Mouse (Mus musculus) brain, embryonic 14.5 days (tissue): ENCODE data around the gene Pfkp. TPM values are rescaled to one million over a fixed set of nuclear protein-coding genes. Genes with fewer than 3 reads are reported as not detected.
A peak's percentile ranks its signal among the peaks of the same experiment; 100 is the strongest.

Source experiments
- DNase-seq: peaks from one replicate; pipeline ENCODE4 v3.0.0-alpha.2; 2011; ENCODE audit warnings: low read depth
- CTCF ChIP-seq: fragments of 200-500 bp; IDR thresholded peaks from 2 replicates; pipeline ENCODE4 v1.5.1; 2012; ENCODE audit warnings: inconsistent platforms, mild to moderate bottlenecking, moderate library complexity, borderline replicate concordance; ENCODE audit not compliant: insufficient read depth, insufficient read length; ENCODE audit errors: extremely low read depth
- POLR2A ChIP-seq: fragments of 200-500 bp; IDR thresholded peaks from 2 replicates; pipeline ENCODE4 v1.6.1; 2012; ENCODE audit warnings: mild to moderate bottlenecking, inconsistent platforms, borderline replicate concordance; ENCODE audit not compliant: poor library complexity, insufficient read depth, insufficient read length, severe bottlenecking; ENCODE audit errors: extremely low read depth
- polyA plus RNA-seq: library from polyadenylated mRNA; depleted of rRNA; stranded (reverse); fragments of >200 nt; gene quantifications from 2 replicates; pipeline ENCODE4 v1.2.3, GENCODE M21; 2012; rRNA removed

The Pfkp gene
- 252 and 258 TPM in 2 replicates for polyA plus RNA-seq

- peak; percentile 66; the same call in 1 of the 2 replicates for TF ChIP-seq POLR2A
- TF ChIP-seq CTCF, result no peak
- peak; percentile 94 for DNase-seq
Measured at GRCm38 (mm10) chr13:6648669-6649233, at the start of gene Pfkp. Gene Pfkp, minus strand, starts transcription at chr13:6648777.

GRCm38 (mm10) chr13:6690607-6691006 is 42.0 kb upstream of the Pfkp start:
- DNase-seq, result no peak
- TF ChIP-seq POLR2A, result no peak
- TF ChIP-seq CTCF, result no peak

- TF ChIP-seq CTCF (peak; percentile 59), POLR2A (no peak)
- peak; percentile 15 for DNase-seq
Measured at GRCm38 (mm10) chr13:6689962-6690361, 41.4 kb upstream of the Pfkp start.

GRCm38 (mm10) chr13:6688790-6689433 is 40.3 kb upstream of the Pfkp start:
- TF ChIP-seq CTCF (peak; percentile 68; the same call in 1 of the 2 replicates), POLR2A (no peak)
- peak; percentile 84 for DNase-seq

- no peak for DNase-seq
- TF ChIP-seq CTCF (no peak), POLR2A (no peak)
Measured at GRCm38 (mm10) chr13:6666887-6667286, 18.3 kb upstream of the Pfkp start.

- DNase-seq, result no peak
- TF ChIP-seq POLR2A (no peak), CTCF (no peak)
Measured at GRCm38 (mm10) chr13:6665506-6665905, 16.9 kb upstream of the Pfkp start.

- DNase-seq, result no peak
- TF ChIP-seq POLR2A (no peak), CTCF (no peak)
Measured at GRCm38 (mm10) chr13:6664216-6664615, 15.6 kb upstream of the Pfkp start.

GRCm38 (mm10) chr13:6659314-6659713 is 10.7 kb upstream of the Pfkp start:
- no peak for DNase-seq

GRCm38 (mm10) chr13:6657300-6657699 is 8.7 kb upstream of the Pfkp start:
- DNase-seq, result no peak
- TF ChIP-seq CTCF (no peak), POLR2A (no peak)

More at GRCm38 (mm10) chr13:6659314-6659713, 10.7 kb upstream of the Pfkp start:
- TF ChIP-seq CTCF (no peak), POLR2A (no peak)

GRCm38 (mm10) chr13:6649542-6649941 is 965 bp upstream of the Pfkp start:
- DNase-seq, result no peak
- TF ChIP-seq CTCF (no peak), POLR2A (no peak)

GRCm38 (mm10) chr13:6647992-6648668 is 447 bp downstream of the Pfkp start:
- peak; percentile 18 for DNase-seq

GRCm38 (mm10) chr13:6647067-6647991 is 1.2 kb downstream of the Pfkp start:
- peak; percentile 67 for DNase-seq
- TF ChIP-seq POLR2A (no peak), CTCF (no peak)

More at GRCm38 (mm10) chr13:6647992-6648668, 447 bp downstream of the Pfkp start:
- TF ChIP-seq CTCF (no peak), POLR2A (no peak)
